Mouse (Mus musculus) heart, postnatal 0 days (tissue): Measurements from ENCODE around the gene Appl1. TPM values are rescaled to one million over a fixed set of nuclear protein-coding genes. Genes with fewer than 3 reads are reported as not detected.

Source experiments
- ATAC-seq: fragments of 200-750 bp; cut with Nextera tagmentation; 2 replicates; pipeline ENCODE4 v1.8.0; 2017; ENCODE audit warnings: low read depth, moderate number of reproducible peaks, moderate library complexity; ENCODE audit not compliant: insufficient read depth
- DNase-seq: peaks from one replicate; pipeline ENCODE4 v3.0.0-alpha.2; 2016; ENCODE audit warnings: low spot score
- H3K27ac ChIP-seq: fragments of 300-500 bp; sonication (generic); 2 replicates; pipeline ENCODE4 v1.5.1; 2014; ENCODE audit warnings: low read depth, mild to moderate bottlenecking
- H3K27me3 ChIP-seq: fragments of 300-500 bp; sonication (generic); 2 replicates; pipeline ENCODE4 v1.6.1; 2014; ENCODE audit warnings: low read length, mixed read lengths; ENCODE audit not compliant: control insufficient read depth, insufficient read depth
- H3K36me3 ChIP-seq: fragments of 300-500 bp; sonication (generic); replicated peaks from 2 replicates; pipeline ENCODE4 v1.6.1; 2014; ENCODE audit warnings: low read length, mixed read lengths; ENCODE audit not compliant: control insufficient read depth, insufficient read depth
- H3K4me1 ChIP-seq: fragments of 300-500 bp; sonication (generic); 2 replicates; pipeline ENCODE4 v1.6.1; 2014; ENCODE audit warnings: antibody characterized with exemption; ENCODE audit not compliant: control insufficient read depth, insufficient read depth
- H3K4me2 ChIP-seq: fragments of 300-500 bp; sonication (generic); 2 replicates; pipeline ENCODE4 v1.6.1; 2014; ENCODE audit warnings: low read depth, mild to moderate bottlenecking, low read length, moderate library complexity
- H3K4me3 ChIP-seq: fragments of 300-500 bp; sonication (generic); 2 replicates; pipeline ENCODE4 v1.5.1; 2014; ENCODE audit warnings: low read depth, low read length
- H3K9ac ChIP-seq: fragments of 300-500 bp; sonication (generic); replicated peaks from 2 replicates; pipeline ENCODE4 v1.6.1; 2014; ENCODE audit warnings: low read depth, low read length, mixed read lengths
- H3K9me3 ChIP-seq: fragments of 300-500 bp; sonication (generic); replicated peaks from 2 replicates; pipeline ENCODE4 v1.6.1; 2016; ENCODE audit warnings: low read length; ENCODE audit not compliant: control insufficient read depth
- CTCF ChIP-seq: IDR thresholded peaks from 2 replicates; pipeline ENCODE4 v1.5.1; 2016; ENCODE audit warnings: antibody characterized with exemption, control low read depth, low read depth
- EP300 ChIP-seq: IDR thresholded peaks from 2 replicates; pipeline ENCODE4 v1.6.1; 2016; ENCODE audit warnings: antibody characterized with exemption, low read depth
- WGBS: fragments of 180-500 bp; shearing (Covaris S2); extraction: QIAGEN DNeasy Blood & Tissue Kit; methylation state at CpG from one replicate; pipeline ENCODE4 v1.1.7; 2014; 5-methylcytosine and 5-hydroxymethylcytosine counted together
- polyA plus RNA-seq: library from polyadenylated mRNA; unstranded; fragments of >200 nt; fragmentation: Nextera tagmentation; extraction: Ambion mirVana; gene quantifications from 2 replicates; pipeline ENCODE4 v1.2.1, GENCODE M21; 2015
- total RNA-seq: library from RNA; depleted of rRNA; stranded (reverse); fragments of >200 nt; gene quantifications from 2 replicates; pipeline ENCODE4 v1.2.3, GENCODE M21; 2014; ENCODE audit warnings: low replicate concordance; rRNA removed

Gene Appl1
- total and polyA plus RNA-seq, 2 experiments from 2014 or later, result 14.9 to 26.8 TPM

DNA sequence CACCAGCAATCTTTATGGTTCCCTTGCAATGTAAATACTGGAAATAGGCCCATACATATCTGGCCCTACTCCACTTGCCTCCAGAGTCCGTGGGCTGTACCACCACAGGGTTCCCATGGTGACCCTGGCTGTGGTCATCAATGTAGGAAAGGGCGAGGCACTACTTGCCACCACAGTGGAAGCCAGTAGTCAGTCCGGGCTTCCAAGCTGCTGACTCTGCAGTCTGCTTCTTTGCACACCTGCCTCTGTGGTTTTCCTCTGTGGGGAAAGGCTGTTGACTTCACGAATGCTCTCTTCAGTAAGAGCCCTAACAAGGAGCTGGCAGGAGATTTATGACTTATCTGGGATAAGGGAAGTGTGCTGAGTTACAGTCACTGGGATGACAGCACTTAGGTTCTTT lies 92.3 kb downstream of the Appl1 start:
- no peaks in the 10 kb centered on the region for H3K27me3 ChIP-seq
- H3K36me3 ChIP-seq, result no peaks in the 10 kb centered on the region
- 64% methylated on average over 4 of the region's 4 CpGs for WGBS
- ATAC-seq (no peak), DNase-seq (no peak)
- H3K4me1 ChIP-seq, result no peaks in the 10 kb centered on the region
- no peak for TF ChIP-seq EP300
- TF ChIP-seq CTCF, result no peak
- H3K4me2 ChIP-seq, result no peak overlapping the region
- no peak overlapping the region for H3K9ac ChIP-seq
- no peak overlapping the region for H3K4me3 ChIP-seq
- no peaks in the 10 kb centered on the region for H3K9me3 ChIP-seq
- H3K27ac ChIP-seq, result no peak overlapping the region

Other genes starting within 250 kb of the Appl1 start
- 6.3 and 7.9 TPM in 2 replicates for gene Asb14, start 76.7 kb downstream of the Appl1 start, total RNA-seq
- gene Asb14, start 76.7 kb downstream of the Appl1 start, polyA plus RNA-seq, result 8.9 and 10.9 TPM in 2 replicates
- gene Hesx1, start 23.2 kb upstream of the Appl1 start, total RNA-seq, result not detected in 2 replicates
- gene Hesx1, start 23.2 kb upstream of the Appl1 start, polyA plus RNA-seq, result 0.16 TPM in 1 of 2 replicates, not detected in the other
- 3.5 and 4.2 TPM in 2 replicates for gene Il17rd, start 67.7 kb upstream of the Appl1 start, total RNA-seq
- 0.63 and 0.86 TPM in 2 replicates for gene Il17rd, start 67.7 kb upstream of the Appl1 start, polyA plus RNA-seq
- 21.4 and 24.1 TPM in 2 replicates for gene Arhgef3, start 143.7 kb upstream of the Appl1 start, total RNA-seq
- gene Arhgef3, start 143.7 kb upstream of the Appl1 start, polyA plus RNA-seq, result 15.2 and 17.9 TPM in 2 replicates